Mouse (Mus musculus) lung, postnatal 0 days (tissue): ENCODE measurements at regions not wholly inside any gene's neighbourhood (a gene's known extent, or its start where the extent isn't known, plus 50 kb on each side); places are given as distances from the start of the nearest gene placed in this dataset.

Source experiments
- CTCF ChIP-seq: IDR thresholded peaks from 2 replicates; pipeline ENCODE4 v1.5.1; 2016; ENCODE audit warnings: antibody characterized with exemption, mild to moderate bottlenecking
- EP300 ChIP-seq: IDR thresholded peaks from 2 replicates; pipeline ENCODE4 v1.6.1; 2016; ENCODE audit warnings: antibody characterized with exemption, mild to moderate bottlenecking, control low read depth

DNA sequence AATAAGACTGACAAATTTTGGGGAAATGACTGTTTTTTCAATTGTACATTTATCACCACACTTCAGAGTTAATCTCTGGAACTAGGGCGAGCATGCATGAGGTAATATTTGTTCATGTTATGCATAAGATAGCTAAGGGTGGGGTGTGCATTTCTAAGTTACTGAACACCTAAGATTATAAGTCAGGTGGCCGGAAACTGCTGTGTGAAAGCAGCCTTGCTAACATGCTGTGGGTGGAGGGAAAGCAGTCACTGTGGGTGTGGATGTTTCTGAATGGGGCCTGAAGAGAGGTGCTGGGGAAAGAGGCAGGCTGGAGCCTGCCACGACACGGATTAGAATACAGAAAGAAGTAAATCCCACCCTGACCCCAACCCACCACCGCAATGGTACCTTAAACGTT is 54.8 kb upstream of the Cep162 start:
- TF ChIP-seq CTCF (no peak), EP300 (no peak)
